Mouse (Mus musculus) MEL (cell line): ENCODE results near the gene Tbxa2r. TPM values are rescaled to one million over a fixed set of nuclear protein-coding genes. Genes with fewer than 3 reads are reported as not detected.

Experiments
- DNase-seq: peaks from one replicate; pipeline ENCODE4 v3.0.0; 2011; ENCODE audit warnings: low read depth, low spot score
- H3K27ac ChIP-seq: 2 replicates; pipeline ENCODE4 v1.5.1; 2012; ENCODE audit warnings: low read depth, mild to moderate bottlenecking, control low read depth, low read length, moderate library complexity; ENCODE audit not compliant: control insufficient read depth
- H3K27me3 ChIP-seq, 2 experiments: fragments of 150-350 bp in 1 of 2; sonication (generic) in 1 of 2; 2 replicates each; pipeline ENCODE4 v1.6.1; 2012; ENCODE audit warnings: low read length in 2 of 2, mild to moderate bottlenecking in 2 of 2, improper control_type of control experiment in 1 of 2, moderate library complexity in 1 of 2; ENCODE audit not compliant: insufficient read depth in 2 of 2, control insufficient read depth in 1 of 2
- H3K36me3 ChIP-seq, 2 experiments: 2 replicates each; pipeline ENCODE4 v1.6.1; 2012 to 2014; ENCODE audit warnings: low read length in 2 of 2, improper control_type of control experiment in 1 of 2, inconsistent platforms in 1 of 2, mild to moderate bottlenecking in 1 of 2; ENCODE audit not compliant: insufficient read depth in 2 of 2, control insufficient read depth in 1 of 2
- H3K4me1 ChIP-seq, 2 experiments: fragments of 150-350 bp in 1 of 2; sonication (generic) in 1 of 2; 2 replicates each; pipeline ENCODE4 v1.6.1; 2012; ENCODE audit warnings: low read length in 2 of 2, improper control_type of control experiment in 1 of 2, mild to moderate bottlenecking in 1 of 2; ENCODE audit not compliant: insufficient read depth in 2 of 2, control insufficient read depth in 1 of 2
- H3K4me3 ChIP-seq, 2 experiments: fragments of 150-350 bp in 1 of 2; sonication (generic) in 1 of 2; 2 replicates each; pipeline ENCODE4 v1.5.1; 2012; ENCODE audit warnings: low read depth in 2 of 2, low read length in 2 of 2, mild to moderate bottlenecking in 2 of 2, moderate library complexity in 2 of 2, control low read depth in 1 of 2, improper control_type of control experiment in 1 of 2; ENCODE audit not compliant: control insufficient read depth in 1 of 2, insufficient read depth in 1 of 2
- H3K79me2 ChIP-seq: 2 replicates; pipeline ENCODE4 v1.6.1; 2012; ENCODE audit warnings: mild to moderate bottlenecking, low read length, moderate library complexity; ENCODE audit not compliant: control insufficient read depth, poor library complexity, insufficient read depth
- H3K9ac ChIP-seq: 2 replicates; pipeline ENCODE4 v1.6.1; 2012; ENCODE audit warnings: low read depth, mild to moderate bottlenecking, control low read depth, low read length, moderate library complexity; ENCODE audit not compliant: control insufficient read depth, poor library complexity, severe bottlenecking
- H3K9me3 ChIP-seq: fragments of 150-350 bp; sonication (generic); replicated peaks from 2 replicates; pipeline ENCODE4 v1.6.1; 2012; ENCODE audit warnings: mild to moderate bottlenecking, low read length, improper control_type of control experiment, moderate library complexity; ENCODE audit not compliant: insufficient read depth
- CHD1 ChIP-seq: IDR thresholded peaks from 2 replicates; pipeline ENCODE4 v1.6.1; 2012; ENCODE audit warnings: low read depth, mild to moderate bottlenecking, inconsistent platforms, low read length, improper control_type of control experiment
- CTCF ChIP-seq, 3 experiments: IDR thresholded peaks in 2 of 3; conservative IDR thresholded peaks in 1 of 3; 2 replicates each; pipeline ENCODE4 v1.5.1; 2011 to 2012; ENCODE audit warnings: low read length in 3 of 3, low read depth in 2 of 3, mild to moderate bottlenecking in 2 of 3, improper control_type of control experiment in 1 of 3, inconsistent platforms in 1 of 3, mixed read lengths in 1 of 3, moderate library complexity in 1 of 3; ENCODE audit not compliant: control insufficient read depth in 1 of 3, insufficient read depth in 1 of 3, poor library complexity in 1 of 3, severe bottlenecking in 1 of 3
- E2F4 ChIP-seq: IDR thresholded peaks from 2 replicates; pipeline ENCODE4 v1.6.1; 2011; ENCODE audit warnings: low read depth, low read length, improper control_type of control experiment, borderline replicate concordance
- ELF1 ChIP-seq: IDR thresholded peaks from 2 replicates; pipeline ENCODE4 v1.6.1; 2014; ENCODE audit warnings: low read depth, mild to moderate bottlenecking, inconsistent platforms, low read length, improper control_type of control experiment, moderate library complexity
- ETS1 ChIP-seq: IDR thresholded peaks from 2 replicates; pipeline ENCODE4 v1.6.1; 2012; ENCODE audit warnings: low read depth, mild to moderate bottlenecking, inconsistent platforms, low read length, improper control_type of control experiment, moderate library complexity
- GATA1 ChIP-seq: IDR thresholded peaks from 2 replicates; pipeline ENCODE4 v1.6.1; 2011; ENCODE audit warnings: low read depth, low read length, improper control_type of control experiment
- HCFC1 ChIP-seq: IDR thresholded peaks from 2 replicates; pipeline ENCODE4 v1.6.1; 2012; ENCODE audit warnings: low read depth, mild to moderate bottlenecking, inconsistent platforms, low read length, improper control_type of control experiment, moderate library complexity
- JUND ChIP-seq: IDR thresholded peaks from 2 replicates; pipeline ENCODE4 v1.6.1; 2011; ENCODE audit warnings: low read depth, mild to moderate bottlenecking, improper control_type of control experiment, low read length
- KAT2A ChIP-seq: conservative IDR thresholded peaks from 2 replicates; pipeline ENCODE4 v1.6.1; 2012; ENCODE audit warnings: low read depth, low read length, improper control_type of control experiment, inconsistent platforms
- MAFK ChIP-seq: IDR thresholded peaks from 2 replicates; pipeline ENCODE4 v1.6.1; 2011; ENCODE audit warnings: low read depth, mild to moderate bottlenecking, low read length, improper control_type of control experiment, borderline replicate concordance
- MAX ChIP-seq: IDR thresholded peaks from 2 replicates; pipeline ENCODE4 v1.6.1; 2011; ENCODE audit warnings: low read length, improper control_type of control experiment
- MAZ ChIP-seq: IDR thresholded peaks from 2 replicates; pipeline ENCODE4 v1.6.1; 2012; ENCODE audit warnings: low read depth, mild to moderate bottlenecking, inconsistent platforms, low read length, improper control_type of control experiment
- MYC ChIP-seq: IDR thresholded peaks from 2 replicates; pipeline ENCODE4 v1.6.1; 2011; ENCODE audit warnings: low read depth, mild to moderate bottlenecking, low read length, improper control_type of control experiment, moderate library complexity
- NRF1 ChIP-seq: IDR thresholded peaks from 2 replicates; pipeline ENCODE4 v1.6.1; 2014; ENCODE audit warnings: low read depth, mild to moderate bottlenecking, inconsistent platforms, low read length, improper control_type of control experiment, moderate library complexity; ENCODE audit not compliant: poor library complexity, insufficient read depth, severe bottlenecking
- POLR2A ChIP-seq, 2 experiments: IDR thresholded peaks; 2 replicates each; pipeline ENCODE4 v1.6.1; 2011 to 2012; ENCODE audit warnings: low read length in 2 of 2, mild to moderate bottlenecking in 2 of 2, control low read depth in 1 of 2, improper control_type of control experiment in 1 of 2, low read depth in 1 of 2, moderate library complexity in 1 of 2; ENCODE audit not compliant: control insufficient read depth in 1 of 2, insufficient read depth in 1 of 2, poor library complexity in 1 of 2
- POLR2AphosphoS2 ChIP-seq: IDR thresholded peaks from 2 replicates; pipeline ENCODE4 v1.6.1; 2011; ENCODE audit warnings: low read length, improper control_type of control experiment
- POLR2AphosphoS5 ChIP-seq: IDR thresholded peaks from 2 replicates; pipeline ENCODE4 v1.6.1; 2012; ENCODE audit warnings: low read depth, borderline replicate concordance, mild to moderate bottlenecking, inconsistent platforms, low read length, moderate library complexity, mixed read lengths
- RAD21 ChIP-seq: IDR thresholded peaks from 2 replicates; pipeline ENCODE4 v1.6.1; 2011; ENCODE audit warnings: mild to moderate bottlenecking, low read depth, low read length, improper control_type of control experiment
- RCOR1 ChIP-seq: IDR thresholded peaks from 2 replicates; pipeline ENCODE4 v1.6.1; 2012; ENCODE audit warnings: low read depth, mild to moderate bottlenecking, inconsistent platforms, low read length, improper control_type of control experiment
- SIN3A ChIP-seq: IDR thresholded peaks from 2 replicates; pipeline ENCODE4 v1.6.1; 2012; ENCODE audit warnings: low read length, improper control_type of control experiment, inconsistent platforms
- SMC3 ChIP-seq: IDR thresholded peaks from 2 replicates; pipeline ENCODE4 v1.6.1; 2011; ENCODE audit warnings: low read depth, low read length, improper control_type of control experiment
- TAL1 ChIP-seq: IDR thresholded peaks from 2 replicates; pipeline ENCODE4 v1.6.1; 2012; ENCODE audit warnings: mild to moderate bottlenecking, inconsistent platforms, low read length, moderate library complexity, mixed read lengths
- TCF12 ChIP-seq: IDR thresholded peaks from 2 replicates; pipeline ENCODE4 v1.6.1; 2014; ENCODE audit warnings: low read depth, mild to moderate bottlenecking, inconsistent platforms, low read length, improper control_type of control experiment, moderate library complexity
- USF1 ChIP-seq: IDR thresholded peaks from 2 replicates; pipeline ENCODE4 v1.6.1; 2014; ENCODE audit warnings: low read depth, mild to moderate bottlenecking, inconsistent platforms, low read length, improper control_type of control experiment, moderate library complexity
- USF2 ChIP-seq, 2 experiments: IDR thresholded peaks; 2 replicates each; pipeline ENCODE4 v1.6.1; 2011 to 2012; ENCODE audit warnings: improper control_type of control experiment in 2 of 2, low read length in 2 of 2, borderline replicate concordance in 1 of 2, inconsistent platforms in 1 of 2, low read depth in 1 of 2, mild to moderate bottlenecking in 1 of 2; ENCODE audit not compliant: insufficient read depth in 1 of 2
- ZC3H11A ChIP-seq: IDR thresholded peaks from 2 replicates; pipeline ENCODE4 v1.6.1; 2012; ENCODE audit warnings: low read depth, mild to moderate bottlenecking, inconsistent platforms, low read length, improper control_type of control experiment
- polyA plus RNA-seq, 2 experiments: library from polyadenylated mRNA; stranded (reverse) in 1 of 2; unstranded in 1 of 2; fragments of >175 nt in 1 of 2; fragments of >200 nt in 1 of 2; gene quantifications; 2 replicates each; pipeline versions ENCODE4 v1.2.1 to v1.2.4; 2012; ENCODE audit warnings: low replicate concordance in 2 of 2, low read depth in 1 of 2; ENCODE audit not compliant: insufficient read length in 2 of 2, insufficient read depth in 1 of 2, missing spikeins in 1 of 2
- total RNA-seq: library from RNA; depleted of rRNA; stranded (reverse); fragments of 300-350 nt; gene quantifications from 2 replicates; pipeline ENCODE4 v1.2.3, GENCODE M21; 2012

Gene Tbxa2r
- total and polyA plus RNA-seq, 3 experiments: 0.31 TPM; not detected in 2

DNA sequence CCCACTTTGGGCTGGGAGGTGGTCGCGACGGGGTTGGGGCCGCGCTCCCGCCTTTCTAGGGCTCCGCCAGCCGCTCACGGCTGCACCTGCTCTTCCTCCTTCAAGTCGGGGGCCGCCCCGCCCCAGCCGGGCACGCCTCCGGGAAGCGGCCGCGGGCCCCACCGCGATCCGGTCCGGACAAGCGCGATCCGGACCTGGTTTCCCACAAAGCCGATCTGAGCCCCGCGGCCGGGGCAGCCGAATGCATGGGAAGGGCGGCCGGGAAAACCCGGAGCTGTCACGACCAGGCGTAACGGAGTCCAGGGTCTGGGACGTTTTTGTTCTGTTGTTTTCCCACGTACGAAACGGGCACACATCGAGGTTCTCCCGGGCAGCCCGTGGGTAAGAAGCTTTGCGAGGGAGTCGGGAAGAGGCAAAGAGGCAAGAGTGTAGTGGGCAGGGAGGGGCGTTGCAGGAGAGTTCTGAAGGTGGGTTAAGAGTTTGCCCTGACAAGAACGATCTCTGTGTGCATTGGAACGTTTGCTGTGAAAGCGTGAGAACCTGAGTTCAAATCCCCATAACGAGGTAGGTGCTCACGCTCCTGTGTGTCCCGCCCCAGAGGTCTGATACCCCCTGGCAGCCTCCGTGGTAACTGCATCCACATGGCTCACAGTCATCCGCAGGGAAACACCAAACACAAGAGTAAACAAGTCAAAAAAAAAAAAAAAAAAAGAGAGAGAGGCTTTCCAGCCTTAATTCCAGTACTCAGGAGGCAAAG lies 42.7 kb upstream of the Tbxa2r start (continued):
- no peak for TF ChIP-seq KAT2A
- TF ChIP-seq ETS1: peak; percentile 62; the same call in 1 of the 2 replicates
- peak in 1 of 2 experiments; percentile 41; a peak in 1 of 4 replicates for TF ChIP-seq POLR2A (IDR thresholded peaks at IDR 0.05; ENCODE audit: control insufficient read depth in 1 of 2, insufficient read depth in 1 of 2, low read depth in 1 of 2, low read length in 2 of 2, poor library complexity in 1 of 2)
- TF ChIP-seq USF1: 0 out of 2 replicates have a peak, but pooled peaks have one; percentile 41

DNA sequence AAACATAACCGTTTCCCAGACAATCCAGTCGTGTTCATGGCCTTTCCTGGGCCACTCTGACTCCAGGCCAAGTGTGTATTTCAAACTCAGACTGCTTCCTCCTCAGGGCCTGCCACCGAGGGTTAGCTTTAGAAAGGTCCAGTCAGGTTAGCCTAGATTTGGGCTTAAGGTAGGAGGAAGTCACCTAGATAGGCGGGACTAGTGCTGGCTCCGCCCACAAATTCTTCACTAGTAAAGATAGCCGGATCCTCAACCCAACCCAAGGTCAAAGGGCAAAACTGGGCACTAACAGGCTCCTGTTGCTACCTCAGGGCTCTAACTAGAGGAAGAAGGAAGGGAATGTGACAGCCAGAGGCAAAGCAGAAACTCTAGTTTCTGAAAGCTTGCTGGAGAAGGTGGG lies 41.9 kb upstream of the Tbxa2r start:
- H3K9ac ChIP-seq: peak overlapping the region; percentile 78
- TF ChIP-seq MYC (no peak), SIN3A (no peak), GATA1 (no peak), USF1 (no peak), RAD21 (no peak), SMC3 (no peak), MAX (no peak), CHD1 (no peak), RCOR1 (no peak), MAZ (no peak), KAT2A (no peak), E2F4 (no peak), HCFC1 (no peak)

DNA sequence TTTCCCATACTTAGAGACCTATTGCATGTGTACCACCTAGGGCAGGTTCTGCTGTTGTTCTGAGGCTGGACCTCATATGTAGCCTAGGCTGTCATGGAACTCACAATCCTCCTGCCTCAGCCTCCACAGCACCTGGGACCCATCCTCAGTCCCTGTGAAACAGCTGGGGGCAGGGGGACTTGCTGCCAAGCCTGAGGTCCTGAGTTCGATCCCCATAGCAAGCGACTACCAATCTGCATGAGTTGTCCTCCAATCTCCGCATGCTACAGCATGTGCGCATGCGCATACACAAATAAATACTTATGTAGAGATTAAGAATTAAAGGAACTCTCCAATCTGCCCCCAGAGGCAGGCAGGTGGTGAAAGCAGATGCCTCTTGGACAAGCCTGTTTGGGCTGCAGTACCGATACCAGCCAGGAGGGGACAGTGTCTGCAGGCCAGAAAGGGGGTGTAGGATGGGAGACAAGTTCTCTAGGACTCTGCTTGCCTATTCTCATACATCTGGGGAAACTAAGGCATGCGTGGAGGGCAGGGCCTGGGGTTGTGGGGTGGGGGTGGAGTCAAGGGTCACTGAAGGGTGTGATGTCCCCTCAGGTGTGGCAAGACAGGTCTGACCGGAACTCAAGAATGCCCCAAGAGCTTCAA lies 40.9 kb upstream of the Tbxa2r start:
- H3K4me3 ChIP-seq: no peak overlapping the region
- H3K9ac ChIP-seq: no peak overlapping the region
- DNase-seq: peak; percentile 83
- H3K9me3 ChIP-seq: no peaks in the 10 kb centered on the region
- no peaks in the 10 kb centered on the region for H3K79me2 ChIP-seq
- H3K27ac ChIP-seq: no peak overlapping the region
- no peaks in the 10 kb centered on the region for H3K27me3 ChIP-seq
- peaks cover 0 to 16% of the 10 kb centered on the region in 2 experiments; a peak in 2 of 4 replicates for H3K36me3 ChIP-seq
- peaks cover 9 to 21% of the 10 kb centered on the region in 2 experiments for H3K4me1 ChIP-seq
- TF ChIP-seq RAD21: peak; percentile 54
- peak; percentile 86 to 100 (median 87) for TF ChIP-seq CTCF (IDR thresholded peaks at IDR 0.05 in 2 of 3, conservative IDR thresholded peaks at IDR 0.05 in 1 of 3; ENCODE audit: control insufficient read depth in 1 of 3, insufficient read depth in 1 of 3, low read depth in 2 of 3, low read length in 3 of 3, poor library complexity in 1 of 3, severe bottlenecking in 1 of 3)
- no peak for TF ChIP-seq GATA1
- TF ChIP-seq USF2 (IDR thresholded peaks at IDR 0.05; ENCODE audit: borderline replicate concordance in 1 of 2, insufficient read depth in 1 of 2, low read depth in 1 of 2, low read length in 2 of 2): no peak
- peak; percentile 25; the same call in 1 of the 2 replicates for TF ChIP-seq TAL1
- no peak for TF ChIP-seq POLR2AphosphoS2
- TF ChIP-seq MAFK: no peak
- no peak for TF ChIP-seq POLR2AphosphoS5
- no peak for TF ChIP-seq ELF1
- peak; percentile 14; the same call in 1 of the 2 replicates for TF ChIP-seq ZC3H11A
- peak; percentile 38; the same call in 1 of the 2 replicates for TF ChIP-seq RCOR1
- no peak for TF ChIP-seq MAZ
- TF ChIP-seq NRF1: peak; percentile 47; the same call in 1 of the 2 replicates
- no peak for TF ChIP-seq JUND
- no peak for TF ChIP-seq HCFC1
- peak; percentile 57 for TF ChIP-seq SMC3
- no peak for TF ChIP-seq TCF12

More for the DNA sequence above, 41.9 kb upstream of the Tbxa2r start:
- Histone ChIP-seq H3K27me3 (no peaks in the 10 kb centered on the region), H3K4me3 (peak overlapping the region; percentile 48 to 85), H3K9me3 (no peaks in the 10 kb centered on the region), H3K79me2 (no peaks in the 10 kb centered on the region), H3K36me3 (peaks cover 0 to 13% of the 10 kb centered on the region in 2 experiments; a peak in 2 of 4 replicates), H3K4me1 (peaks cover 6 to 18% of the 10 kb centered on the region in 2 experiments), H3K27ac (no peak overlapping the region)
- peak; percentile 38 for DNase-seq
